Mouse (Mus musculus): ENCODE data around the gene Manf. TPM values are rescaled to one million over a fixed set of nuclear protein-coding genes. Genes with fewer than 3 reads are reported as not detected.

The Manf gene
- total RNA-seq, 2 experiments from 2014 or later: 113 to 135 TPM

GRCm38 (mm10) chr9:106885901-106886731 lies 5.7 kb downstream of the Manf start:
- intact Hi-C loops (cut with DNase I): loop anchor here (5.0 kb wide), 2 partner anchors 204 to 406 kb away; no protein-coding TSS in a partner anchor
- DNase-seq (ENCODE audit: low spot score in 2 of 2): peak; percentile 62 to 65

GRCm38 (mm10) chr9:106884996-106885900 lies 6.5 kb downstream of the Manf start:
- intact Hi-C loops (cut with DNase I): loop anchor here (5.0 kb wide), 2 partner anchors 203 to 407 kb away; no protein-coding TSS in a partner anchor
- peak in 1 of 2 experiments; percentile 40 for DNase-seq (ENCODE audit: low spot score in 2 of 2)

- intact Hi-C loops (cut with DNase I): no loop called here
- DNase-seq (ENCODE audit: low spot score in 2 of 2): peak in 1 of 2 experiments; percentile 18
Measured at GRCm38 (mm10) chr9:106884306-106884705, 7.5 kb downstream of the Manf start.

GRCm38 (mm10) chr9:106883085-106883484 lies 8.7 kb downstream of the Manf start:
- intact Hi-C loops (cut with DNase I): no loop called here
- DNase-seq (ENCODE audit: low spot score in 2 of 2): peak in 1 of 2 experiments; percentile 4

GRCm38 (mm10) chr9:106882176-106882575 lies 9.6 kb downstream of the Manf start:
- intact Hi-C loops (cut with DNase I): no loop called here
- no peak for DNase-seq (ENCODE audit: low spot score in 2 of 2)

GRCm38 (mm10) chr9:106881071-106881755 lies 10.6 kb downstream of the Manf start:
- peak in 1 of 2 experiments; percentile 4 for DNase-seq (ENCODE audit: low spot score in 2 of 2)

GRCm38 (mm10) chr9:106879471-106879870 lies 12.3 kb downstream of the Manf start:
- intact Hi-C loops (cut with DNase I): no loop called here
- no peak for DNase-seq (ENCODE audit: low spot score in 2 of 2)

More at GRCm38 (mm10) chr9:106881071-106881755, 10.6 kb downstream of the Manf start:
- intact Hi-C loops (cut with DNase I): no loop called here

GRCm38 (mm10) chr9:106876666-106877065 lies 15.1 kb downstream of the Manf start:
- intact Hi-C loops (cut with DNase I): no loop called here
- DNase-seq (ENCODE audit: low spot score in 2 of 2): no peak

- intact Hi-C loops (cut with DNase I): no loop called here
- no peak for DNase-seq (ENCODE audit: low spot score in 2 of 2)
Measured at GRCm38 (mm10) chr9:106874216-106874615, 17.6 kb downstream of the Manf start.

- intact Hi-C loops (cut with DNase I): no loop called here
- DNase-seq (ENCODE audit: low spot score in 2 of 2): no peak
Measured at GRCm38 (mm10) chr9:106858036-106858435, 33.7 kb downstream of the Manf start.

- intact Hi-C loops (cut with DNase I): no loop called here
- DNase-seq (ENCODE audit: low spot score in 2 of 2): no peak
Measured at GRCm38 (mm10) chr9:106856664-106857063, 35.1 kb downstream of the Manf start.

- no peak for DNase-seq (ENCODE audit: low spot score in 2 of 2)
- intact Hi-C loops (cut with DNase I): no loop called here
Measured at GRCm38 (mm10) chr9:106842800-106843199, 49.0 kb downstream of the Manf start.

- intact Hi-C loops (cut with DNase I): no loop called here
- no peak for DNase-seq (ENCODE audit: low spot score in 2 of 2)
Measured at GRCm38 (mm10) chr9:106840569-106840968, 51.2 kb downstream of the Manf start.

GRCm38 (mm10) chr9:106822381-106823104 lies 69.2 kb downstream of the Manf start:
- peak; percentile 72 to 76 for DNase-seq (ENCODE audit: low spot score in 2 of 2)
- intact Hi-C loops (cut with DNase I): no loop called here

- intact Hi-C loops (cut with DNase I): loop anchor here (2.0 kb wide), 1 partner anchor 137 kb away; the partner anchor contains the start of gene Tex264
- DNase-seq (ENCODE audit: low spot score in 2 of 2): peak; percentile 87 to 89
Measured at GRCm38 (mm10) chr9:106821618-106822380, 70.0 kb downstream of the Manf start, which contains the start of gene Dcaf1. Gene Dcaf1 (plus strand): TSS chr9:106821874.

- no peak for DNase-seq (ENCODE audit: low spot score in 2 of 2)
- intact Hi-C loops (cut with DNase I): loop anchor here (2.0 kb wide), 1 partner anchor 136 kb away; the partner anchor contains the start of gene Tex264
Measured at GRCm38 (mm10) chr9:106821050-106821617, 70.6 kb downstream of the Manf start.

- intact Hi-C loops (cut with DNase I): no loop called here
- DNase-seq (ENCODE audit: low spot score in 2 of 2): no peak
Measured at GRCm38 (mm10) chr9:106819201-106819600, 72.6 kb downstream of the Manf start.

- intact Hi-C loops (cut with DNase I): no loop called here
Measured at GRCm38 (mm10) chr9:106818191-106818590, 73.6 kb downstream of the Manf start.

More at GRCm38 (mm10) chr9:106818191-106818590, 73.6 kb downstream of the Manf start:
- DNase-seq (ENCODE audit: low spot score in 2 of 2): no peak

Measured in left cerebral cortex, postnatal 36 days (tissue).